Mouse (Mus musculus) hindbrain, embryonic 13.5 days (tissue): ENCODE results near the gene Fam192a. TPM values are rescaled to one million over a fixed set of nuclear protein-coding genes. Genes with fewer than 3 reads are reported as not detected.

Experiments
- ATAC-seq: fragments of 200-750 bp; cut with Nextera tagmentation; 2 replicates; pipeline ENCODE4 v1.8.0; 2017; ENCODE audit warnings: moderate TSS enrichment; ENCODE audit not compliant: low FRiP score
- H3K27ac ChIP-seq: fragments of 300-500 bp; sonication (generic); 2 replicates; pipeline ENCODE4 v1.5.1; 2015; ENCODE audit warnings: inconsistent platforms, mild to moderate bottlenecking, moderate library complexity
- H3K27me3 ChIP-seq: fragments of 300-500 bp; sonication (generic); 2 replicates; pipeline ENCODE4 v1.6.1; 2015; ENCODE audit warnings: mild to moderate bottlenecking, inconsistent platforms
- H3K36me3 ChIP-seq: fragments of 300-500 bp; sonication (generic); 2 replicates; pipeline ENCODE4 v1.6.1; 2015; ENCODE audit warnings: mild to moderate bottlenecking, inconsistent platforms
- H3K4me1 ChIP-seq: fragments of 300-500 bp; sonication (generic); replicated peaks from 2 replicates; pipeline ENCODE4 v1.6.1; 2015; ENCODE audit warnings: inconsistent platforms
- H3K4me2 ChIP-seq: fragments of 300-500 bp; sonication (generic); 2 replicates; pipeline ENCODE4 v1.6.1; 2015; ENCODE audit warnings: inconsistent platforms, mild to moderate bottlenecking, moderate library complexity
- H3K4me3 ChIP-seq: fragments of 300-500 bp; sonication (generic); 2 replicates; pipeline ENCODE4 v1.5.1; 2015; ENCODE audit warnings: mild to moderate bottlenecking, inconsistent platforms
- H3K9ac ChIP-seq: fragments of 300-500 bp; sonication (generic); 2 replicates; pipeline ENCODE4 v1.6.1; 2015; ENCODE audit warnings: mild to moderate bottlenecking, inconsistent platforms
- H3K9me3 ChIP-seq: fragments of 300-500 bp; sonication (generic); 2 replicates; pipeline ENCODE4 v1.6.1; 2016; ENCODE audit warnings: inconsistent platforms
- WGBS: fragments of 180-500 bp; shearing (Covaris S2); methylation state at CpG from one replicate; pipeline ENCODE4 v1.1.7; 2015; 5-methylcytosine and 5-hydroxymethylcytosine counted together
- polyA plus RNA-seq: library from polyadenylated mRNA; unstranded; fragments of >200 nt; fragmentation: Nextera tagmentation; extraction: Ambion mirVana; gene quantifications from 2 replicates; pipeline ENCODE4 v1.2.1, GENCODE M21; 2015

Gene Fam192a
- polyA plus RNA-seq, 1 experiment from 2014 or later = 89.0 TPM

GRCm38 (mm10) chr8:94540889-94541795 is 60.7 kb downstream of the Fam192a start:
- Histone ChIP-seq H3K27ac (no peak overlapping the region), H3K4me3 (no peak overlapping the region), H3K27me3 (peaks cover 18% of the 10 kb centered on the region), H3K36me3 (no peaks in the 10 kb centered on the region), H3K4me2 (no peak overlapping the region), H3K9me3 (no peaks in the 10 kb centered on the region), H3K4me1 (peaks cover 23% of the 10 kb centered on the region), H3K9ac (no peak overlapping the region)
- WGBS = 70% methylated on average over 18 of the region's 18 CpGs
- no peak for ATAC-seq

GRCm38 (mm10) chr8:94540025-94540424 is 61.8 kb downstream of the Fam192a start:
- ATAC-seq = no peak
- H3K4me1 ChIP-seq = peaks cover 27% of the 10 kb centered on the region
- 88% methylated on average over 2 of the region's 2 CpGs for WGBS
- no peak overlapping the region for H3K27ac ChIP-seq
- H3K36me3 ChIP-seq = no peaks in the 10 kb centered on the region
- no peak overlapping the region for H3K4me3 ChIP-seq
- H3K27me3 ChIP-seq = peaks cover 30% of the 10 kb centered on the region
- H3K9ac ChIP-seq = no peak overlapping the region
- no peaks in the 10 kb centered on the region for H3K9me3 ChIP-seq
- H3K4me2 ChIP-seq = no peak overlapping the region

- Histone ChIP-seq H3K36me3 (no peaks in the 10 kb centered on the region), H3K27ac (no peak overlapping the region), H3K4me2 (no peak overlapping the region), H3K9ac (no peak overlapping the region), H3K4me3 (no peak overlapping the region), H3K9me3 (no peaks in the 10 kb centered on the region), H3K27me3 (peaks cover 49% of the 10 kb centered on the region), H3K4me1 (peaks cover 52% of the 10 kb centered on the region)
- WGBS = 75% methylated on average over 2 of the region's 2 CpGs
- no peak for ATAC-seq
Measured at GRCm38 (mm10) chr8:94537456-94537855, 64.3 kb downstream of the Fam192a start.

- WGBS = 61% methylated on average over 7 of the region's 7 CpGs
- ATAC-seq = no peak
- Histone ChIP-seq H3K4me3 (no peak overlapping the region), H3K27ac (no peak overlapping the region), H3K4me1 (peaks cover 52% of the 10 kb centered on the region), H3K36me3 (no peaks in the 10 kb centered on the region), H3K9me3 (no peaks in the 10 kb centered on the region), H3K9ac (no peak overlapping the region), H3K4me2 (0 out of 2 replicates have a peak overlapping the region, but pooled peaks have one; percentile 8), H3K27me3 (peaks cover 63% of the 10 kb centered on the region)
Measured at GRCm38 (mm10) chr8:94535631-94536030, 66.2 kb downstream of the Fam192a start.

- WGBS = 36% methylated on average over 4 of the region's 4 CpGs
- no peaks in the 10 kb centered on the region for H3K36me3 ChIP-seq
- H3K9ac ChIP-seq = no peak overlapping the region
- no peak for ATAC-seq
- no peak overlapping the region for H3K4me3 ChIP-seq
- H3K9me3 ChIP-seq = no peaks in the 10 kb centered on the region
- H3K27ac ChIP-seq = no peak overlapping the region
- peaks cover 45% of the 10 kb centered on the region for H3K4me1 ChIP-seq
- H3K4me2 ChIP-seq = peak overlapping the region; percentile 85
- H3K27me3 ChIP-seq = peaks cover 68% of the 10 kb centered on the region
Measured at GRCm38 (mm10) chr8:94534612-94535011, 67.2 kb downstream of the Fam192a start.

- Histone ChIP-seq H3K4me1 (peaks cover 45% of the 10 kb centered on the region), H3K27ac (peak within 1 kb of the TSS; percentile 35; the same call in 1 of the 2 replicates), H3K36me3 (no peaks in the 10 kb centered on the region), H3K4me3 (peak within 1 kb of the TSS; percentile 63), H3K9me3 (no peaks in the 10 kb centered on the region), H3K9ac (peak within 1 kb of the TSS; percentile 76), H3K4me2 (peak within 1 kb of the TSS; percentile 85), H3K27me3 (peaks cover 68% of the 10 kb centered on the region)
- ATAC-seq = peak; percentile 68
- WGBS = 1% methylated on average over 73 of the region's 81 CpGs
Measured at GRCm38 (mm10) chr8:94532873-94533671, 68.7 kb downstream of the Fam192a start, which contains the start of gene Cpne2. Gene Cpne2 (plus strand): TSS chr8:94532990.

GRCm38 (mm10) chr8:94532525-94532872 is 69.3 kb downstream of the Fam192a start:
- Histone ChIP-seq H3K36me3 (no peaks in the 10 kb centered on the region), H3K27me3 (peaks cover 65% of the 10 kb centered on the region), H3K27ac (no peak overlapping the region), H3K4me3 (peak overlapping the region; percentile 63), H3K4me1 (peaks cover 45% of the 10 kb centered on the region), H3K9me3 (no peaks in the 10 kb centered on the region), H3K4me2 (peak overlapping the region; percentile 85), H3K9ac (peak overlapping the region; percentile 76)
- under 1% methylated on average over 34 of the region's 34 CpGs for WGBS
- ATAC-seq = 0 out of 2 replicates have a peak, but pooled peaks have one; percentile 12

GRCm38 (mm10) chr8:94532000-94532399 is 69.8 kb downstream of the Fam192a start:
- H3K9ac ChIP-seq = peak overlapping the region; percentile 25; the same call in 1 of the 2 replicates
- peak overlapping the region; percentile 63 for H3K4me3 ChIP-seq
- peak overlapping the region; percentile 85 for H3K4me2 ChIP-seq
- peaks cover 62% of the 10 kb centered on the region for H3K27me3 ChIP-seq
- peak; percentile 29; the same call in 1 of the 2 replicates for ATAC-seq
- no peaks in the 10 kb centered on the region for H3K36me3 ChIP-seq
- no peaks in the 10 kb centered on the region for H3K9me3 ChIP-seq
- whole genome bisulfite sequencing = 3% methylated on average over 8 of the region's 8 CpGs
- H3K4me1 ChIP-seq = peaks cover 45% of the 10 kb centered on the region
- 0 out of 2 replicates have a peak overlapping the region, but pooled peaks have one; percentile 32 for H3K27ac ChIP-seq

- ATAC-seq = no peak
- Histone ChIP-seq H3K36me3 (no peaks in the 10 kb centered on the region), H3K9me3 (no peaks in the 10 kb centered on the region), H3K4me2 (no peak overlapping the region), H3K27ac (no peak overlapping the region), H3K4me3 (no peak overlapping the region), H3K9ac (no peak overlapping the region), H3K4me1 (peaks cover 39% of the 10 kb centered on the region), H3K27me3 (peaks cover 51% of the 10 kb centered on the region)
- WGBS = 93% methylated on average over 4 of the region's 4 CpGs
Measured at GRCm38 (mm10) chr8:94530643-94531042, 71.2 kb downstream of the Fam192a start.

- Histone ChIP-seq H3K27me3 (peaks cover 44% of the 10 kb centered on the region), H3K4me3 (no peak overlapping the region), H3K27ac (no peak overlapping the region), H3K4me2 (no peak overlapping the region), H3K9me3 (no peaks in the 10 kb centered on the region), H3K9ac (no peak overlapping the region), H3K4me1 (peaks cover 32% of the 10 kb centered on the region), H3K36me3 (no peaks in the 10 kb centered on the region)
- no peak for ATAC-seq
- WGBS = 77% methylated on average over 4 of the region's 4 CpGs
Measured at GRCm38 (mm10) chr8:94529875-94530274, 71.9 kb downstream of the Fam192a start.

GRCm38 (mm10) chr8:94528245-94528644 is 73.6 kb downstream of the Fam192a start:
- H3K27me3 ChIP-seq = peaks cover 27% of the 10 kb centered on the region
- H3K4me2 ChIP-seq = no peak overlapping the region
- no peaks in the 10 kb centered on the region for H3K36me3 ChIP-seq
- H3K27ac ChIP-seq = no peak overlapping the region
- no peak overlapping the region for H3K9ac ChIP-seq
- no peaks in the 10 kb centered on the region for H3K9me3 ChIP-seq
- H3K4me3 ChIP-seq = no peak overlapping the region
- H3K4me1 ChIP-seq = peaks cover 15% of the 10 kb centered on the region
- ATAC-seq = no peak
- WGBS = 42% methylated on average over 4 of the region's 4 CpGs

GRCm38 (mm10) chr8:94527178-94527577 is 74.6 kb downstream of the Fam192a start:
- no peak for ATAC-seq

More at GRCm38 (mm10) chr8:94527178-94527577, 74.6 kb downstream of the Fam192a start:
- H3K27ac ChIP-seq = no peak overlapping the region
- no peaks in the 10 kb centered on the region for H3K9me3 ChIP-seq
- H3K9ac ChIP-seq = no peak overlapping the region
- peaks cover 17% of the 10 kb centered on the region for H3K27me3 ChIP-seq
- WGBS = 87% methylated on average over 7 of the region's 7 CpGs
- no peak overlapping the region for H3K4me3 ChIP-seq
- H3K4me1 ChIP-seq = peaks cover 5% of the 10 kb centered on the region; the same call in 1 of the 2 replicates
- H3K36me3 ChIP-seq = no peaks in the 10 kb centered on the region
- H3K4me2 ChIP-seq = no peak overlapping the region
